Mouse (Mus musculus) CD8-positive naive resting alpha-beta T cell, adult 2 months (primary cell): ENCODE measurements around the gene Fam184b.
A peak's percentile ranks its signal among the peaks of the same experiment; 100 is the strongest.

Source experiments
- DNase-seq, 2 experiments: peaks; one replicate each; pipeline ENCODE4 v3.0.0; 2022; ENCODE audit warnings: low read depth in 2 of 2, low spot score in 2 of 2

Gene Fam184b

GRCm38 (mm10) chr5:45514599-45514998 lies 124.8 kb downstream of the Fam184b start:
- no peak for DNase-seq

GRCm38 (mm10) chr5:45513511-45513910 lies 125.9 kb downstream of the Fam184b start:
- no peak for DNase-seq

DNA sequence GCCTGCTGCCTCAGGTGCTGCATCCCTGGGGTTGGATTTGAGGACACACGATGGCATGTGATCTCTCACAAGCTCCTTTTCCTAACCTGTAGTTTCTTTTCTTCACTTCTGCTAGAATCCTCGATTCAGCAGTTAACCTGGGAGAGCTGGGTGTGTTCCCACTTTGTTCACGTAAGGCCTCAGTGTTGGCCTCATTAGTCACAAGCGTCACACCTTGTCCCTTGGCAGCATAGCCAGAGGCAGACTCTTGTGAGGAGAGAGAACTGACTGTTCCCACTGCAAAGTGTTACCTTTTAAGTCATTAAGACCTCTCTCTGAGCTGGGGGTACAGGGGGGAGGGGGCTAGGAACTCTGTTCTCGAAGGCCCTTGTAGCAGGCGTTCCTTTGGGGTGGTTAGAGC lies 126.5 kb downstream of the Fam184b start:
- DNase-seq, result no peak

- no peak for DNase-seq
Measured at GRCm38 (mm10) chr5:45510071-45510470, 129.3 kb downstream of the Fam184b start.

- DNase-seq, result no peak
Measured at GRCm38 (mm10) chr5:45497564-45497963, 141.8 kb downstream of the Fam184b start.

DNA sequence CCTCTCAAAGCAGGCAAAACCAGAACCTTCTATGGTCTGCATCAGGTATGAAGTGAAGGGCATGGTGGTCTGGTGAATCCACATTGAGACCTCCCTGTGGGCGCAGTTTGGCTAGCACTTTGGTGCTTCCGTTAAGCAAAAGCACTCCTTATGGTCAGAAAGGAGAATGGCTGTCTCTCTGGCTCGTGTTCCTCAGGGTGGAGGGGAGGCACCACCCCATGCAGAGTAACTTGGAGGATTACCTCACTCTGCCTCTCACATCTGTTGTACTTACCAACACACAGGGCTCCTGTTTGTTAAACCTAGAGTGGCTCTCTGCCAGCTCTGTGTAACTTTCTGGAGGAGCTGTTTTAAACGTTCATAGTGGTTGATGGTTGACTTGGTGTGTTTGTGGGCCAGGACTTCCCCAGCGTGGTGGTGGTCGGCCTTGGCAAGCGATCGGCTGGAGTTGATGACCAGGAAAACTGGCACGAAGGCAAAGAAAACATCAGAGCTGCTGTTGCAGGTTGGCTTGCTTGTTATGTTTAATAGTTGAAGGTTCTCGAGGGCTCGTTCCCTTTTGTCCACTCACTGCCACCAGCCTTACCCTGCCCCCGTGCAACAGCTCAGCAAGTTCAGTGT lies 142.4 kb downstream of the Fam184b start:
- no peak for DNase-seq

GRCm38 (mm10) chr5:45496479-45496878 lies 142.9 kb downstream of the Fam184b start:
- no peak for DNase-seq

DNA sequence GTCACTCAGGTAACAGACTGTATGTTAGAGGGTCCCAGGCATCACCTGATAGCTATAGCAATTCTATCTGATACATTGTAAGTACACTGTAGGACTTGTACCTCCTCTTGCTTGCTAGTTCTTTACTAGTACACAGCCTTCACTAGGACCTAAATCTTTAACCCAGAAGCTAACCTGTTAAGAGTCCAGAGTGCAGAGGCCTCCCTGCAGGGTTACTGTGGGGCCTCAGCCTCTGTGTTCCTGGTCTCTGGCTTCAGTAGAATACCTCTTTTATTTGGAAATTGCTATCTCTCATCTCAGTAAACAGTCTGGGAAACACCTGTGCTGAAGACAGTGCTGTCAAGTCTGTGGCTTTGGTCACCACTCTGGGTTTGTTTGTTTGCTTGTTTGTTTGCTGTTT lies 143.4 kb downstream of the Fam184b start:
- DNase-seq, result no peak

DNA sequence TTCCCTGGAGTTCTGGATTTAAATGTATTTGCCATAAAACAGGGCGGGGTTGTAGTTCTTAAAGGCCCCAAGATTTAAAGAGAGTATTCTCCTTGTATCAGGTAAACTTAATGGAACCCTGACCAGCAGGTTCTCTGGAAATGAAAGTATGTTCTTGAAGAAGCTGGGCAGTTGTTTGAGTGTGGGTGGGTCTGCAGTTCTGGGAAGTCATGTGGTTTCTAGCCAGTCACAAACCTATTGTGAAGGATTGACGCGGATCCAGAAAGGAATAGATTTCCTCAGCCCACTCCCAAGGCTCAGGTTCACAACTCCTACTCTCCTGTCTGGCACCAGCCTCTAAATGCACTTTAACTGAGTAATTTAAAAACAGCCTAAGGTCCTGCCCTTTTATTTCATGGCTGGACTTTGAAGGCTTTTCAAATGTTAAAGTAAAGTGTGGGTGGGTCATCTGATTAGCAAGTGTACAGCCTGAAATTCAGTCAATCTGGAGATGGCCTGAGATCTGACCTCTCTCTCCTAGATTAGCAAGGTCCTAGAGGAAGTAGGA lies 143.9 kb downstream of the Fam184b start:
- DNase-seq, result no peak

GRCm38 (mm10) chr5:45494093-45494755 lies 145.2 kb downstream of the Fam184b start:
- DNase-seq, result no peak

- peak; percentile 96 to 97 for DNase-seq
Measured at GRCm38 (mm10) chr5:45493191-45494092, 146.0 kb downstream of the Fam184b start, which contains the start of gene Lap3. Lap3 (plus strand) TSS chr5:45493374.

DNA sequence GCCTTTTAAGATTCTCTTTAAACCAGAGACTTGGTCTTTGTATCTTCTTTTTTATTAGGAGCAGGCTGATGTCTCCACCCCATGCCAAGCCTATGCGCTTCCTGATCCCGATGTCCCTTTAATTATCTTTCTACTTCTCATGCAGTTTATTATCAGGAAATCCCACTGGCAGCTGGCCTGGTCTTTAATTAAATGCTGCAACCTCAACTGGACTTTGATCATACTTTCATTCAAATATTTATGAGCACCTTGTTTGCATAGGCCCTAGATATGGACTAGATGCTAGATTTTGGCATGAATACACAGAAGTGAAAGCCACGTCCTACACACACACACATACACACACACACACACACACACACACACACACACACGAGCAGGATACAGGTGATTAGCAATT lies 147.6 kb downstream of the Fam184b start:
- DNase-seq, result no peak

- no peak for DNase-seq
Measured at GRCm38 (mm10) chr5:45483654-45484053, 155.8 kb downstream of the Fam184b start.

DNA sequence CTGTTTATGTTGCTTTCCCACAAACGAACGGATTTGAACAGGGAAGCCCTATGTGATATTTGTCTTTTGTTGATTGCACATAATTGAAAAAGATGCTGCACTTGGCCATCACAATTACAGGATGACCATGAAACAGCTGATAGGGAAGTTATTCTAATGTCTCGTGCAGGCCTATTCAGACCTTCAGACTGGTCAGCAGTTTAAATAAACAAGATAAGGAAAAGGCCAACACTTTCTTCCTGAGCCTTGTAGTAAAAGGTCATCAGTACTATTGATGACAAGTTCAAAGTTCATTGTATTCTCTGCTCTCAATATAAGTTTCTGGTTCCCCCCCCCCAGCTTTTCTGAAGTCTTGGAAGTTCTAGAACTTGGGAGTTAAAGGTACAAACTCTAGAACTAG lies 156.8 kb downstream of the Fam184b start:
- DNase-seq, result no peak

- no peak for DNase-seq
Measured at GRCm38 (mm10) chr5:45481125-45481524, 158.3 kb downstream of the Fam184b start.

DNA sequence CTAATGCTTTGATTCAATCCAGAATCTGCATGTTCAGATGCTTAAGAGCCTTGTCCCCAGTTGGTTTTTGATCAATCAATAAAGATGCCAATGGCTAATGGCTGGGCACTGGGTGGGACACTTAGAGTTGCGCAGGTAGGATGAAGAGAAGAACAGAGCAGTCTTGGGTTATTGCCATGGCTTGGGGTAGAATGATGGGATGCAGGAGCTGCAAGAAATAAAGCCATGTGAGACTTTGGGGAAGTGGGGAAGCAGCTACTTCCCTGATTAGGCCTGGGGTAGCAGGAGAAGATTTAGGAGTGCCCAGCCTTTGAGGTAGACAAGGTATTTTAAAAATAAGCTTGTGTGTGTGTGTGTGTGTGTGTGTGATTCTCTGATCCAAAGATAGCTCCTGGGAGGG lies 159.3 kb downstream of the Fam184b start:
- DNase-seq, result no peak
